17 mouse cellular contexts compared by ENCODE assay signal in the genomic region with DNA sequence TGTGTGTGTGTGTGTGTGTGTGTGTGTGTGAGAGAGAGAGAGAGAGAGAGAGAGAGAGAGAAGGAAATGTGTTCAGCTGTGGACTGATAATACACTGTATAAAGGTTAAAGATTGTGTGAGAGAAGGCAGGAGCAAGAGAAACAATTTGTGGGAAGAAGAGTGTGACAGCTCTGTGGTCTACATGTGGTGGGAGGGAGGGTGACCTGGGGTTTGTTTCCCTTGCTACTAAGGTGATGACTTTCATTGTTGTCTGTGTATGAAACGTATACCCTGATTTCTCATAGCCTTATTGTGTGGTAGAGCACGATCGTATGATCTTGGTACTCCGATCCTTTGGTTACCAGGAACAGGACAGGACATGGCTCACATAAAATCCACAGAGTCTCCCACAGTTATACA.
"Had no signal": no experiment of that assay in that cellular context is flagged by ENCODE, and none has a peak within 500 bp of the region (broad histone marks: within the 10 kb centered on the region; RNA-seq: fewer than 3 reads in every experiment).

No protein-coding gene starts in this region.

- H3K9me3 ChIP-seq: kidney, embryonic 15.5 days; limb, embryonic 10.5 days; liver, embryonic 15.5 days; midbrain, embryonic 13.5 days; neural tube, embryonic 13.5 days had no signal

- H3K9ac ChIP-seq: kidney, embryonic 15.5 days; liver, embryonic 15.5 days; lung, embryonic 14.5 days; midbrain, embryonic 13.5 days; neural tube, embryonic 13.5 days had no signal

- H3K36me3 ChIP-seq: kidney, embryonic 15.5 days; limb, embryonic 10.5 days; liver, embryonic 15.5 days; midbrain, embryonic 13.5 days; neural tube, embryonic 13.5 days had no signal

- DNase-seq: kidney, adult 2 months; kidney, postnatal 14 days; lung, embryonic 14.5 days; lung, postnatal 10 days; lung, postnatal 4 days; right cerebral cortex, adult 18-20 months; right cerebral cortex, postnatal 25 days; thymus, adult 2 months; thymus, postnatal 36 days had no signal

- H3K4me2 ChIP-seq: kidney, embryonic 15.5 days; liver, embryonic 11.5 days; liver, embryonic 15.5 days; lung, embryonic 14.5 days; midbrain, embryonic 13.5 days; neural tube, embryonic 13.5 days had no signal

- H3K4me1 ChIP-seq: kidney, embryonic 15.5 days; limb, embryonic 10.5 days; liver, embryonic 15.5 days; midbrain, embryonic 13.5 days; neural tube, embryonic 13.5 days had no signal

- H3K27me3 ChIP-seq: kidney, embryonic 15.5 days; liver, embryonic 15.5 days; midbrain, embryonic 13.5 days; neural tube, embryonic 13.5 days had no signal

- ATAC-seq: midbrain, embryonic 13.5 days had no signal

- H3K27ac ChIP-seq: kidney, embryonic 15.5 days; left cerebral cortex, adult 2 months; limb, embryonic 10.5 days; liver, embryonic 15.5 days; midbrain, embryonic 13.5 days; neural tube, embryonic 13.5 days had no signal

- H3K4me3 ChIP-seq: kidney, embryonic 15.5 days; left cerebral cortex, adult 2 months; limb, embryonic 10.5 days; liver, embryonic 15.5 days; midbrain, embryonic 13.5 days; myocyte; neural tube, embryonic 13.5 days had no signal
